Mouse (Mus musculus) neural tube, embryonic 11.5 days (tissue): Measurements from ENCODE around the gene Jund. TPM values are rescaled to one million over a fixed set of nuclear protein-coding genes. Genes with fewer than 3 reads are reported as not detected.
A peak's percentile ranks its signal among the peaks of the same experiment; 100 is the strongest.

Experiments
- ATAC-seq: fragments of 200-750 bp; cut with Nextera tagmentation; 2 replicates; pipeline ENCODE4 v1.8.0; 2017; ENCODE audit warnings: moderate number of reproducible peaks, mild to moderate bottlenecking, moderate TSS enrichment, moderate library complexity; ENCODE audit not compliant: insufficient read depth, low FRiP score, low TSS enrichment
- DNase-seq: peaks from one replicate; pipeline ENCODE4 v3.0.0-alpha.2; 2015; ENCODE audit warnings: low spot score
- H3K27ac ChIP-seq: fragments of 300-500 bp; sonication (generic); 2 replicates; pipeline ENCODE4 v1.5.1; 2014; ENCODE audit warnings: low read depth, mild to moderate bottlenecking, low read length
- H3K27me3 ChIP-seq: fragments of 300-500 bp; sonication (generic); 2 replicates; pipeline ENCODE4 v1.6.1; 2014; ENCODE audit warnings: mild to moderate bottlenecking, low read length, mixed read lengths; ENCODE audit not compliant: control insufficient read depth, insufficient read depth
- H3K36me3 ChIP-seq: fragments of 300-500 bp; sonication (generic); 2 replicates; pipeline ENCODE4 v1.6.1; 2014; ENCODE audit warnings: mild to moderate bottlenecking, low read length, moderate library complexity, mixed read lengths; ENCODE audit not compliant: control insufficient read depth, insufficient read depth
- H3K4me1 ChIP-seq: fragments of 300-500 bp; sonication (generic); 2 replicates; pipeline ENCODE4 v1.6.1; 2014; ENCODE audit warnings: low read length, mixed read lengths; ENCODE audit not compliant: control insufficient read depth, insufficient read depth
- H3K4me2 ChIP-seq: fragments of 300-500 bp; sonication (generic); 2 replicates; pipeline ENCODE4 v1.6.1; 2014; ENCODE audit warnings: low read depth, mild to moderate bottlenecking, moderate library complexity
- H3K4me3 ChIP-seq: fragments of 300-500 bp; sonication (generic); 2 replicates; pipeline ENCODE4 v1.5.1; 2014; ENCODE audit warnings: low read depth, low read length
- H3K9ac ChIP-seq: fragments of 300-500 bp; sonication (generic); 2 replicates; pipeline ENCODE4 v1.6.1; 2014; ENCODE audit warnings: mild to moderate bottlenecking, low read length
- H3K9me3 ChIP-seq: fragments of 300-500 bp; sonication (generic); 2 replicates; pipeline ENCODE4 v1.6.1; 2016; ENCODE audit warnings: low read length; ENCODE audit not compliant: control insufficient read depth
- WGBS: fragments of 180-500 bp; shearing (Covaris S2); extraction: QIAGEN DNeasy Blood & Tissue Kit; methylation state at CpG from one replicate; pipeline ENCODE4 v1.1.7; 2014; 5-methylcytosine and 5-hydroxymethylcytosine counted together
- polyA plus RNA-seq: library from polyadenylated mRNA; unstranded; fragments of >200 nt; fragmentation: Nextera tagmentation; extraction: Ambion mirVana; gene quantifications from 2 replicates; pipeline ENCODE4 v1.2.1, GENCODE M21; 2014

The Jund gene
- polyA plus RNA-seq, 1 experiment from 2014 or later: 167 TPM

DNA sequence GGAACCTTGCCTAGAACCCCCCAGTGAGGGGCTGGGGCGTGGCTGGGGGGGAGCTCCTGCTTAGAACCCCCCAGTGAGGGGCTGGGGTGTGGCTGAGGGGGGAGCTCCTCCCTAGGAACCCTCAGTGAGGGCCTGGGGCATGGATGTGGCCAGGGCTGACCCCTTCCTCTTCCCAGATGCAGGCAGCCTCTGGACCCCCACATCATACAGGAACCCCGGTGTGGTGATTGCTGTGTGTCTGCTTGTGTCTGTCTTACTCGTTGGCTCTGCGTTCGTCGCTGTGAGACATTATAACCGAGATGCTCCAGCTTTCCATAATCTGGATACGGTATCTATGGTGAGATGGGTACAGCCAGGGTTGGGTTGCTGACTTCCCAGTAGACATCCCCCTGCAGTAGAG is 22.9 kb downstream of the Jund start:
- Histone ChIP-seq H3K36me3 (no peaks in the 10 kb centered on the region), H3K27ac (no peak overlapping the region), H3K4me3 (no peak overlapping the region), H3K9ac (no peak overlapping the region), H3K4me2 (no peak overlapping the region), H3K4me1 (no peaks in the 10 kb centered on the region), H3K27me3 (0 out of 2 replicates have a peak, but pooled peaks cover under 1% of the 10 kb centered on the region), H3K9me3 (no peaks in the 10 kb centered on the region)
- no peak for ATAC-seq
- DNase-seq: no peak
- WGBS: 82% methylated on average over 8 of the region's 8 CpGs

DNA sequence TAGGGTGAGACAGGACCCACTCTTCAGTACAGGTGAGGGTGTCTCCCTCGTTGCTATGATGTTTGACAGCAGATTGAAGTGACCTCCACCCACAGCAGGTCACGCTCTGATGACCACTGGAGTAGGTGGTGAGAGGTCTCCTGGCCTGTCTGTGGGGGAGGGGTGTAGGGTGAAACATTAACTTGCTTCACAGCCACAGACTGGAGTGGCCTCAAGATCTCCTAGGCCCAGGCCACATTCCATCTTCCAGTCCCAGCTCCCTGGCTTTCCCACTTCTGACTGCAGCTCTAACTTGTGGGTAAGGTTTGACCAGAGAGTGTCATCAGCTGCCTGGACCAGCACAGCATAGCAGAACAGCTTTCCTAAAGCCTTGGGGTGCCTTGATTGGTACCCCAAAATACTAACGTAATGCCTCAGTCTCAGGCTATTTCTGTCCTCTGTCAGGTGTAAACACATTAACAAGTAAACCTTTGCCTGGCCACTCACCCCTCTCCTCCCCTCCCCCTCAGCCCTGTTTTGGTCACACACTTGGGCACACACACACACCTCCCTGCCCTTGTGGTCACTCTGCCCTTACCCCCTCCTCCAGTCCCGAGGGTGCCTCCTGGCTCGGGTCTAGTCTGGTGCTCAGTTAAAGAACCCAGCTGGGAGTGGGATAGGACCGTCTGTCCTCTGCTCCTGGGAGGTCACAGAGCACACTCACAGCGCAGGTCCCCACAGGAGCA is 24.9 kb downstream of the Jund start, which contains the start of gene Pde4c:
Gene Pde4c (plus strand): TSS at position 235 of the 725 bp plus-strand sequence.
- peaks cover 4% of the 10 kb centered on the region for H3K27me3 ChIP-seq
- DNase-seq (no peak), ATAC-seq (no peak)
- 56% methylated on average over 7 of the region's 7 CpGs for WGBS
- no peaks in the 10 kb centered on the region for H3K36me3 ChIP-seq
- no peak within 1 kb of the TSS for H3K9ac ChIP-seq
- H3K4me3 ChIP-seq: no peak within 1 kb of the TSS
- H3K9me3 ChIP-seq: no peaks in the 10 kb centered on the region
- H3K27ac ChIP-seq: no peak within 1 kb of the TSS
- no peak within 1 kb of the TSS for H3K4me2 ChIP-seq
- no peaks in the 10 kb centered on the region for H3K4me1 ChIP-seq

GRCm38 (mm10) chr8:70724216-70724615 is 25.5 kb downstream of the Jund start:
- Histone ChIP-seq H3K36me3 (no peaks in the 10 kb centered on the region), H3K4me3 (no peak overlapping the region), H3K4me1 (no peaks in the 10 kb centered on the region), H3K9ac (no peak overlapping the region), H3K27me3 (peaks cover 10% of the 10 kb centered on the region), H3K27ac (no peak overlapping the region), H3K4me2 (no peak overlapping the region), H3K9me3 (no peaks in the 10 kb centered on the region)
- WGBS: 80% methylated on average over 12 of the region's 12 CpGs
- no peak for DNase-seq
- ATAC-seq: no peak

GRCm38 (mm10) chr8:70725792-70726447 is 27.2 kb downstream of the Jund start:
- peaks cover 24% of the 10 kb centered on the region for H3K27me3 ChIP-seq
- WGBS: 29% methylated on average over 14 of the region's 14 CpGs

GRCm38 (mm10) chr8:70726721-70727120 is 28.0 kb downstream of the Jund start:
- WGBS: 47% methylated on average over 11 of the region's 11 CpGs
- no peak overlapping the region for H3K27ac ChIP-seq
- no peaks in the 10 kb centered on the region for H3K4me1 ChIP-seq
- no peaks in the 10 kb centered on the region for H3K9me3 ChIP-seq
- DNase-seq: no peak
- no peaks in the 10 kb centered on the region for H3K36me3 ChIP-seq
- H3K9ac ChIP-seq: no peak overlapping the region
- H3K4me2 ChIP-seq: no peak overlapping the region
- ATAC-seq: no peak
- H3K4me3 ChIP-seq: no peak overlapping the region
- H3K27me3 ChIP-seq: peaks cover 24% of the 10 kb centered on the region

More at GRCm38 (mm10) chr8:70725792-70726447, 27.2 kb downstream of the Jund start:
- no peak overlapping the region for H3K27ac ChIP-seq
- H3K4me3 ChIP-seq: no peak overlapping the region
- DNase-seq (no peak), ATAC-seq (no peak)
- H3K4me1 ChIP-seq: no peaks in the 10 kb centered on the region
- H3K9ac ChIP-seq: no peak overlapping the region
- H3K9me3 ChIP-seq: no peaks in the 10 kb centered on the region
- H3K4me2 ChIP-seq: no peak overlapping the region
- no peaks in the 10 kb centered on the region for H3K36me3 ChIP-seq

DNA sequence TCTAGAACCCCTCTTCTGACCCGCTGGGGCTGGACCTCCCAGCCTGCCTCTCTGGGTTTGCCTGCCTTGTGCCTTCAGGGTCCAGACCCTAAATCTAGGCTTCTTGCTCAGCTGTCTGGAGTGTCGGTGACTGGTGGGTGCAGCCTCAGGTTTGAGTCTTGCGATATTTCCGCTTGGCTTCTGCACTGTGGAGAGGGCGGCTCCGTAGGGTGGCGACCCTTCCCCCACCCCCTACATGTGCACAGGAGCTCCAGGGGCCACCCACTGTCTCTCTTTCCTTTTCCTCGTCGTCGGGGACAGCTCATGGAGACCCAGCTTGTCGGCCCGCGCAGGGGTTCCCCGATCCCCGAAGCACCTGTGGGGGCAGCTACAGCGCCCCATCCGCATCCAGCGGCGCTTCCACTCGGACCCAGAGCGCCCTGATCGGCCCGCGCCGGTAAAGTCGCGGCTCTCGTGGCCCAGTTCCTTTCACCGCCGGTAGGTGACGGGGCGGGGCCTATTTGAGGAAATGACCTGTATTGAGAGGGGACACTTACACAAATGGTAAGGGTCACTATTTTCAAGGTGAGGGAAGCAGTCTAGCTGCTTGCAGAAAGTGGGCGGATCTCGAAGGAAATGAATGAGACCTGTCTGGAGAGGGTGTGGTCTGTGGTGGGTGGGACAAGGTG is 31.2 kb downstream of the Jund start:
- Histone ChIP-seq H3K27me3 (peaks cover 24% of the 10 kb centered on the region), H3K4me3 (peak overlapping the region; percentile 16; the same call in 1 of the 2 replicates), H3K36me3 (no peaks in the 10 kb centered on the region), H3K9me3 (no peaks in the 10 kb centered on the region), H3K9ac (peak overlapping the region; percentile 39; the same call in 1 of the 2 replicates), H3K4me2 (peak overlapping the region; percentile 29; the same call in 1 of the 2 replicates), H3K27ac (no peak overlapping the region), H3K4me1 (no peaks in the 10 kb centered on the region)
- WGBS: 4% methylated on average over 34 of the region's 34 CpGs
- ATAC-seq (no peak), DNase-seq (peak; percentile 16)

DNA sequence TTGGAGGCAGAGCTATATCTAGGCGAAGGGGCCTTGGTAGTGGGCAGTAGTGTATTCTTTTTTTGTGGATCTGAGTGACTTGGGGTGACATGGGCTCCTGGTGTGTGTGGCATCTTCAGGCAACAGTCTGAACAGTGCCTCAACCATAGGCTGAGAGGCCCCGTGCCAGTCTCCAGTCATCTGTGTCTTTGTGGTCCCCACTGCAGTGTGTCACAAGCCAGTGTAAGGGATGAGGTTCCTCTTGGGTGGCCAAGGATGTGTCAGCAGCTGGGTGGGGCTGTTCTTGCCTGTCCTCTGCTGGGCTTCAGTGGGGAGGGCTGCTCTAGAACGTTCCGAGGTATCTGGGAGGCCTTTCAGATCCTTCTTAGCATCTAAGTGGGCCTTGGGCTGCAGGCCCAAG is 32.2 kb downstream of the Jund start:
- Histone ChIP-seq H3K27me3 (peaks cover 24% of the 10 kb centered on the region), H3K4me3 (no peak overlapping the region), H3K9ac (no peak overlapping the region; the same call in 1 of the 2 replicates), H3K27ac (no peak overlapping the region), H3K4me1 (no peaks in the 10 kb centered on the region), H3K4me2 (no peak overlapping the region), H3K9me3 (no peaks in the 10 kb centered on the region), H3K36me3 (no peaks in the 10 kb centered on the region)
- DNase-seq: peak; percentile 8
- no peak for ATAC-seq
- 82% methylated on average over 4 of the region's 4 CpGs for WGBS

- no peaks in the 10 kb centered on the region for H3K9me3 ChIP-seq
- H3K4me2 ChIP-seq: no peak overlapping the region
- H3K27ac ChIP-seq: no peak overlapping the region
- 73% methylated on average over 5 of the region's 5 CpGs for WGBS
- H3K27me3 ChIP-seq: peaks cover 12% of the 10 kb centered on the region
- DNase-seq (peak; percentile 7), ATAC-seq (no peak)
- H3K4me3 ChIP-seq: no peak overlapping the region
- no peak overlapping the region for H3K9ac ChIP-seq
- no peaks in the 10 kb centered on the region for H3K36me3 ChIP-seq
- peaks cover under 1% of the 10 kb centered on the region; the same call in 1 of the 2 replicates for H3K4me1 ChIP-seq
These were observed 39.0 kb downstream of the Jund start for GRCm38 (mm10) chr8:70737705-70738104.
